Mouse (Mus musculus) heart, adult 8-10 months (tissue): Measurements from ENCODE around the gene Pin1rt1. TPM values are rescaled to one million over a fixed set of nuclear protein-coding genes. Genes with fewer than 3 reads are reported as not detected.

Experiments used
- DNase-seq: peaks from one replicate; pipeline ENCODE4 v3.0.0; 2022; ENCODE audit warnings: low spot score
- total RNA-seq, 4 experiments: library from RNA; stranded (reverse); gene quantifications; 2 replicates each; pipeline ENCODE4 v1.2.4; 2022

Gene Pin1rt1
- not detected for total RNA-seq

DNA sequence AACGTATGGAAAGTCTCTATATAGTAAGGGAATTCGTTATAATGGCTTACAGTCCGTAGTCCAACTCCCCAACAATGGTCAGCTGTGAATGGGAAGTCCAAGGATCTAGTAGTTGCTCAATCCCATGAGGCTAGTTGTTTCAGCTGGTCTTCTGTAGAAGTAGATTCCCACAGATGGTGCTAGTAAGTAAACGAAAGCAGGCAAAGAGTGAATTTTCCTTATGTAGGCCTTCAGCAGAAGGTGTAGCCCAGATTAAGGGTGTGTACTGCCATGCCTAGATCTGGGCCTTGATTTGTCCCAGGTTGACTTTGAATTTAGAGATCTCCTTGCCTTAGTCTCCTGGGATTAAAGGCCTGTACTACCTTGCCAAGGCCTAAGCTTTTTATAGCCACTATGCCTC lies at the start of gene Pin1rt1:
Gene Pin1rt1, minus strand, starts transcription at position 101 of the 400 bp plus-strand sequence.
- no peak for DNase-seq

GRCm38 (mm10) chr2:104764018-104764417 lies 47.8 kb upstream of the Pin1rt1 start:
- DNase-seq = no peak

DNA sequence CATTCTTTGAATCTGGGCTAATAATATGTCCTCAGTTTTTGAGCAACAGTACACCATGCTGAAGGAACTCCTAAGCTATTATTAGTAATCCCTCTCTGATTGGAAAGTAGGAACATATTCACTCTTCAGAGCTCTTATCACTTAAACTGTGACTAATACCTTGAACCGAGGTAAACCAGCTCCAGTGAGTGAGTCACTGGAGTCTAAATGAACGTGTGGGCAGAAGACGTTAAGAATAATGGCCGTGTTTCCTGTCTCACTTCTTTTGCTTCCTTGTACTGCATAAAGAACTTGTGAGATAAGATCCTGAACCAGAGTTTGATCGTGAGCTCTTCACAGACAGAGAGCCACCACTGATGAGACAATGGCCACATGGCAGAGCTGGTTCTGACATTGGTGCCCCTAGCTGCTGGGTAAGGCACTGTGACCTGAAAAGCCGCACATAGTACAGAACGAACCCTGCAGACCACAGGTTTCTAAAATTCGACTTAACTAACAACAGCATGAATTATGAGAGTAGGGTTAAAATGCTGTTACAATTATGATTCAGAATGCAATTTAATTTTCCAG lies 47.0 kb upstream of the Pin1rt1 start:
- DNase-seq = no peak

DNA sequence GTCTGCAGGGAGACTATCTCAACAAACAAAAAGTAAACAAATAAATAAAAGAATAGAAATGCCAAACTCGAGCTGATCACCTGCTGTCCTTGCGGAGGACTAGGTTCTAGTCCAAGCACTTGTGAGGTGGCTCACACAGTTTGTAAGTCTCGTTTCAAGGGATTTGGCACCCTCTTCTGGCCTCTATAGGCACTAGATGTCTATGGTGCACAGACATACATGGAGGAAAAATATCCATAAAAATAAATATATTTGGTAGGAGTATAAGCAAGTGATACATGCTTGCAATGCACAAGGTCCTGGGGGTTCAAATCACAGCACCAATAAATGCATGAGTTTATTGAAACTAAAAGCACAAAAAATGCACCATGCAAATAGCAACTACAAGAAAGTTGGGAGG lies 34.4 kb upstream of the Pin1rt1 start:
- DNase-seq = no peak

DNA sequence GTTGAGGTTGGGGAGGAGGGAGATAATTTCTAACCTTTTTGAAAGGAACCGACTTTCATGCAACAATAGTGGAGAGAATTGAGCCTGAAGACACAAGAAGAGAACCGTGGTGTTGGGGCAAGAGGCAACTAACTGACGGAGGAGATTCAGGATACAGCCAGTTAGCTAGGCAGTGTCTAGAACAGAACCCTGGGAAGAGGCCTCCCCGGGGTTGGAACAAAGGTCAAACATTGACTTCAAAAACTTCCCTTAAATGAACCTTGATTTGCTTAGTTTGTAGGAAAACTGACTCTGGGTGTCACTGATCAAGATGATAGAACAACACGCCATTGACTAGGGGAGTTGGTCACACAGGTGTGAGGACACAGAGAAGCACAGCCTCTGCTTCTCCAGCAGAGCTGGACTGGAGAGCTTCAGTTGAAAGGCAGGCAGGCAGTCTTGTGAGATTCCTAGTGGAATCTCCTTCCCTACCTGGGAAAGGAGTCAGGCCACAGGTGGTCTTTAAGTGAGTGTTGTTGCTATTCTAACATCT lies 32.5 kb upstream of the Pin1rt1 start:
- DNase-seq = no peak

DNA sequence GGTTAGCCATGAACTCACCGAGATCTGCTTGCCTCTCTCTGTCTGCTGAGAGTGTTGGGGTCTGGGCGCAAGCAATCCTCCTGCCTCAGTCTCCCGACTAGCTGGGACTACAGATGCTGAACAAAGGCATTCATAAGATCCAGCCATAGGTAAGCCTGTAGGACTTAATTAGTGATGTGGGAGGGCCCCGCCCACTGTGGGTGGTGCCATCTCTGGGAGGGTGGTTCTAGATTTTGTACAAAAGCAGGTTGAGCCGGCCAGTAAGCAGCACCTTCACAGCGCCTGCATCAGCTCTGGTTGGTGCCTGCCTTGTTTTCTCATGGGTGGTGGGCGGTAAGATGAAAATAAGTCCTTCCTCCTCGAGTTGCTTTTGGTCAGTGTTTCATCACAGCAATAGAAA lies 30.1 kb upstream of the Pin1rt1 start:
- no peak for DNase-seq

DNA sequence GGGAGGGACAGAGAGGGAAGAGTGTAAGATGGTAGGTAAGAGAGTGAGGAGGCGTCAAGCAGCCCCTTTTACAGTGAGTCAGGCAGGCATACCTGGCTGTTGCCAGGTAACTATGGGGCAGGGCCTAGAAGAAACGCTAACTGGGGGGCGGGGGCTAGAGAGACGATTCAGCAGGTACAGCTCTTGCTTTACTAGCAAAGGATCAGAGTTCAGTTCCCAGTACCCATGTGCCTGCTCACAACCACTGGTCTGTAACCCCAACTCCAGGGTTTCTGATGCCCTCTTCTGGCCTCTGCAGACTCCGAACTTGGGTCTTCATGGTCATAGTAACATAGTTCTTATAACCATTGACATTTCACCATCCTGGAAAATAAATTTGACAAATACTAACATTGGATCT lies 27.8 kb upstream of the Pin1rt1 start:
- no peak for DNase-seq

- DNase-seq = peak; percentile 9
Measured at GRCm38 (mm10) chr2:104743160-104743559, 27.0 kb upstream of the Pin1rt1 start.

DNA sequence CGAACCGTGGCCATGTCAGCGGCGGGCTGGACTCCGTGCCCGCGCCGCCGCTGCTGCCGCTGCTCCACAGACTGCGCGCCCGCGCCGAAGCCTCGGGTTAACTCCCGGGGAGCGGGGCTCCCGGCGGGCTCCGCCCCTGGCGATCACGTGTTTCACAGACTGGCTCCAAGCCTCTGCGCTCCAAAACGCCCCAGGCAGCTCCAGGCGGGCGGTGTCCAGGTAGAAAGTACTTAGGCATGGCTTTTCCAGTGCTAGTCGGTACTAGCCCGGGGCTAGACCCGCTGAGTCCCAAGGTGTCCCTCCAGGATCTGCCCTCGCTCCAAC lies 26.5 kb upstream of the Pin1rt1 start, which contains the start of gene Depdc7:
Gene Depdc7, minus strand, starts transcription at position 138 of the 324 bp plus-strand sequence.
- DNase-seq = peak; percentile 88

DNA sequence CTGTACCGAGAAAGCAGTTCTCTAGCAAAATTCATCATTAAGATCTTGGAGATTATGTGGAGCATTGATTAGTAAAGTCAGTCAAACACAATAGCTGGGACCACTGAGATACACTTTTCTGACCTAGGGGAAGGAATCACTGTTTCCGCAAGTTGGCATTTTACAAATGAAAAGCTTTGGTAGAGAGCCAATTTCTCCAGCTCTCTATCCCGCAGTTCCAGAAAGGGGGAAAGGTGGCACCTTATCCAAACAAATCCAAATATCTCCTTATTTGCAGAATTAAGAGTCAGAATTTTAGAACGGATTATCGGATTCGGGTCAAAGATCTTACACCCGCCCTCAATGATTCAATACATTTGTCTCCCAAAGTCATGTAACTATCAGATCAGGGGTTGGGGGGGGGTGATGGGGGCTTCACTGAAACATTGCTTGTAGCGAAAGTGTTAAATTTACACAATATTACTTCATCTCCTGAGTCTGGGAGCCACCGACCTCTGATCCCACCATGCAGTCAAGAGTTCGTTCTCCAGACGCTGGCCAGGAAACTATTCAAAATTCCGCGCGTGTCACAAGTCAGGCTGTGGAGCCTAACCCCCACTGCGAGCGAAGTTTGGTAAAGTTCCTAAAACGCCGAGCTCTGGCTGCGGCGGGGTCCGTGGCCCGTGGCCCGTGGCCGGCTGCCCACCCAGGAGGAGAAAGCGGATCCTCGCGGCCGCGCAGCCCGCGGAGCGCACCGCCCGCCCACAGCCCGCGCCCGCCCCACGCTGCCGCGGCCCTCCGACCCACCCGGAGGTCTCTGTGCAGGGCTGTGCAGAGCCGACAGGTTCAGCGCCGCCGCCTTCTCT lies 25.9 kb upstream of the Pin1rt1 start:
- no peak for DNase-seq

- no peak for DNase-seq
Measured at GRCm38 (mm10) chr2:104741015-104741758, 25.0 kb upstream of the Pin1rt1 start.

GRCm38 (mm10) chr2:104740248-104740949 lies 24.2 kb upstream of the Pin1rt1 start:
- no peak for DNase-seq

- no peak for DNase-seq
Measured at GRCm38 (mm10) chr2:104739691-104740090, 23.5 kb upstream of the Pin1rt1 start.

DNA sequence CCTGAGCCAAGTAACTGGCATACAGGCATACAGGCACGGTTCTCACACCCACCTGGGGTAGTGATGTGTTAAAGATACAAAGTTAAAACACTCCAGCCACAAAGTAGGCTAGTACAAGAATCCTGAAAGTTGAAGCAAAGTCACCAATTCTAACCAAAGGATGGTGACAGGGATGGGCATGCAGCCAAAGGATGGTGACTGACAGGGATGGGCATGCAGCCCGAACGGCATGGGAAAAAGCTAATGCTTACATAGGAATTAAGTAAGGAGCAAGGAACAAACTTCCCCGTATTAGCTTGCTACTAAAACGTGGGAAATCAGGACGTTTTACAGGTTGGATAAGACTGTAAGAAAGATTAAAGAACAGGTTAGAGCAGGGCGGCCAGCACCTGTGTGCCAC lies 20.1 kb upstream of the Pin1rt1 start:
- DNase-seq = no peak

- no peak for DNase-seq
Measured at GRCm38 (mm10) chr2:104732562-104733256, 16.5 kb upstream of the Pin1rt1 start.

- DNase-seq = peak; percentile 22
Measured at GRCm38 (mm10) chr2:104732033-104732444, 15.9 kb upstream of the Pin1rt1 start.

- DNase-seq = no peak
Measured at GRCm38 (mm10) chr2:104727369-104727768, 11.2 kb upstream of the Pin1rt1 start.

- DNase-seq = no peak
Measured at GRCm38 (mm10) chr2:104722021-104722420, 5.8 kb upstream of the Pin1rt1 start.

DNA sequence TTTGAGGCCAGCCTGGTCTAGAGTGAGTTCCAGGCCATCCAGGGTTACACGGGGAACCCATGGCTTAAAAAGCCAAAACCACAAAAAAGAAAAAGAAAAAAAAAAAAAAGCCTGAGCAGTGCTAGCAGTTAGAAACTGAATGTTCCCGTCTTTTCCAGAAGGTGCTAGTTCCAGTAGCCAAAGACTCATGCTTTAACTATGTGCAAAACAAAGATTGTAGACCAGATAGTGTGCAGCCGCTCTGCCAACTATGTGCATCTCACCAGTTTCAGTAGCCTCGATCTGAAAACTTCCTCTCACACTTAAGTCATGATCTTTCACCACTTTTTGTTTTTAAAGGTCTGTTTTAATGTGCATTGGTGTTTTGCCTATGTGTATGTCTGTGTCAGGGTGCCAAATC lies 1.6 kb upstream of the Pin1rt1 start:
- DNase-seq = no peak

DNA sequence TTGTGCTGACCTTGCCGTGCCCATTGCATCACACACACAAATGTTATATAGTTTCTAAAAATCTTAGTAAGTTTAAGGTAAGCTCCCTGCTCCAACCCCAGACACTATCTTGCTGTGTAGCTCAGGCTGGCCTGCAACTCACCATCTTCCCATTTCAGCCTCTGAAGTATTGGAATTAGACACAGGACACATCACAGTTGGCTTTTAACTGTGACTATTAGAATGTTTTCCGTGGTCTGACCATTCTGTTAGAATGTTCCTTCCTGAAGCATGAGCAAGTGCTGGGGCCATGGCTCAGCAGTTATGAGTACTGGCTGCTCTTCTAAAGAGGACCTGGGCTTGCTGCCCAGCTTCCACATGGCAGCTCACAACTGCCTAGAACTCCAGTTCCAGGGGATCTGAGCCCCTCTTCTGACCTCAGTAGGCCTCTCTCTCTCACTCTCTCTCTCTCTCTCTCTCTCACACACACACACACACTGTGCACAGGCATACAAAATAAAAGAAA lies 1.1 kb upstream of the Pin1rt1 start:
- no peak for DNase-seq

DNA sequence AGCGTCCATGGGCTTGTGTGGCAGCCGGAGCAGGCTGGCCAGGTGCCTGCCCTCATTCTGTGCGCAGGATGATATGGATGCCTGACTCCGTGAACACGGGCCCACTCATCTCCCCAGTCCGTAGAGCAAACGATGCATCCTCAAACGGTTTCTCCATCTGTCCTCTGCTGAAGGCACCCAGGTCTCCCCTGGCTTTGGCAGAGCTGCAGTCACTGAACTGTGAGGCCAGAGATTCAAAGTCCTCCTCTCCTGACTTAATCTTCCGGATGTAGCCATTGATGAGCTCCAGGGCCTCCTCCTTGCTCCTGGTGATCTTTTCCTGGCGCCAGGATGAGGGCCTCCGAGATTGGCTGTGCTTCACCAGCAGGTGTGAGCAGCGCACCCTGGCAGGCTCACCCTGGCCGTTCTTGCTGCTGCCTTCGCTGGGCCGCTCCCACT lies 1.9 kb downstream of the Pin1rt1 start:
- no peak for DNase-seq
